Mouse (Mus musculus) cerebellum, adult 18-20 months (tissue): Measurements from ENCODE around the gene Wnt11.

ENCODE experiments used
- DNase-seq, 2 experiments: peaks; one replicate each; pipeline ENCODE4 v3.0.0; 2021

Gene Wnt11

GRCm38 (mm10) chr7:98834711-98835321, at the start of gene Wnt11:
Wnt11 (plus strand) TSS chr7:98835112.
- peak; percentile 36 to 42 for DNase-seq

- no peak for DNase-seq
Observed at GRCm38 (mm10) chr7:98786792-98787612, 47.9 kb upstream of the Wnt11 start.

DNA sequence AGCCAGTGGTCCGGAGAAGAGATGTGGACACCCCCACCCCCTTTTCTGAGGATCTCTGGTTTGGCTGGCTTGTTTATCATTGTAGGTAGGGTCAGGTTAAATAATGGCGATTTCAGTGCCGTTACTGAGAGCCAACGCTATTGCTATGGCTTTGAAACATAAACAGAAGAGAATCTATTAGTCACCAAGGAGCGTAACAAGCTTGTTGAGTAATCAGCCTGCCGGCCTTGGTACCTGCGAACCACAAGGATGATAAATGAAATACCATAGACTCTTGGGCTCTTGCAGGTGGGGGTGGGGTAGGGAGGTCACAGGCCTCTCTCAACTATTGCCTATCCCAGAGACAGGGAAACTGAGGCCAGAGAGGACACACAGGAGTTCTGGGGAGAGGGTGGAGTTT, 46.2 kb upstream of the Wnt11 start:
- no peak for DNase-seq

- no peak for DNase-seq
Observed at GRCm38 (mm10) chr7:98789121-98789520, 45.8 kb upstream of the Wnt11 start.

DNA sequence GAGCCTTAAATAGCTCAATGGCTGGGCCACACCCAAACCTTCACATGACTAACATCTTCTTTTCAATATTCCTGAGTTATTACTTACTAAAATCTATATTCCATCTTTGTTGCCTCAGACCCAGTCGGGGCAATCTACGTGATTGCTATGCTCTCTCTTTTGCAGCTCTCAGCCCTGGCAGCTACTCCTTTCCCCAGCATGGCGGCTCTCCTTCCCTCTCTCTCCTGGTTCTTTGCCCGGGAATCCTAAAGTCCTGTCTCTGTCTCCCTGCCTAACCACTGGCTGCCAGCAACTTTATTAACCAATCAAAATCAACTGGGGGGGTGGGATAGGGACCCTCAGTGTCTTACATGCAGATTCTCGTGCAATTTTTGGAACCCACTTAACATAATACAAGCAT, 43.0 kb upstream of the Wnt11 start:
- DNase-seq = no peak

- no peak for DNase-seq
Observed at GRCm38 (mm10) chr7:98793811-98794210, 41.1 kb upstream of the Wnt11 start.

- DNase-seq = no peak
Observed at GRCm38 (mm10) chr7:98794444-98794843, 40.5 kb upstream of the Wnt11 start.

DNA sequence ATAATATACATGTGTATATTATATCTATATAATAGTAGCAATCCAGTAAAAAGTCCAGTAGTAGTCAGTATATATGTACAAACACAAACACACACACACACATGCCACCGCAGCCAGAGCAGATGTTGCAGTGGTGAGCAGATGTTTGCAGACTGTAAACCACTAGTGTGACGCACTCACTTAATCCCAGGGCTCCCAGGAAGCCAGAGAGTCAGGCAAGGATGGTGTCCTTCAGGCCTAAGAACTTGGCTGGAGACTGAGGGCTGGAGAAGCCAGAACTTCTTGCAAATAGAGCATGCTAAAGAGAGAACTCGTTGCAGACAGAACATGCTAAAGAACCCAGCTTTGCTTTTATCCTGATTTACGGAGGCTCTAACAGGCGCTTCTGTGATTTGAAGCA, 39.3 kb upstream of the Wnt11 start:
- DNase-seq = no peak

- DNase-seq = no peak
Observed at GRCm38 (mm10) chr7:98797347-98798133, 37.4 kb upstream of the Wnt11 start.

GRCm38 (mm10) chr7:98798134-98798417, 36.8 kb upstream of the Wnt11 start:
- no peak for DNase-seq

DNA sequence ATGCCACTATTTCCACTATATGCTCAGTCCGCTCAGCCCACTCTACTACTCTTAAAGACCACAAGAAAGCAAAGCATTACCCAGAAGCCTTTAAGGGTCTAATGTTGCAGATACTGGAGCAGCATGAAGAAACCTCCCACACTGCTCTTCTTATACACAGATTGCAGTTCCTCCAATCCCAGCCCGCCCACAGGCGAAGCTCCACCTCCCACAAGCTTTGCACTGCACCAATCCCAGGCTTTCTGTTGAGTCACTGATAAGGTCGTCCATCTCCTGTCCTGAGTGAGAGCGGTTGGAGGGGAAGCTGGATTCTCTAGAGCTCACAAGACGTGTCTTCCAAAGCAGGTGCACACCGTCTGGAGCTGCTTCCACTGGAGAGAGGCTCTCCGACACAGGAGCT, 34.5 kb upstream of the Wnt11 start:
- no peak for DNase-seq

DNA sequence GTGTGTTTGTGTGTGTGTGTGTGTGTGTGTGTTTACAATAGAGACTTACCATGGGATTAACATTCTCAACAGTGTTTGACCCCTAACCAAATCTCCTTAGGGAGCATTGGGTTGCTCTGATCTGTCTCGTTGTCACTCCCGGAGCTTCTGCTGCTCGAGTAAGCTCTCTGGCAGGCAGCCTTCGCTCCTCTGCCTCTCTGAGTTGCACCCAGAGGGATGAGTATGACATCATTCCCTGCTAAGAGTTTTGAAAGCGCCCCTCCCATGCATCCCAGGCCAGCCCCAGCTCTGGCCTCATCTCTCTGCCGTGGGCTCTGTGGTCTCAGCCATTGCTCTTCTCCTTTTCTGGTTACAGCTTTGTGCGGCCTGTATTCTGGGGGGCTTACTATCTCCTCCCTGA, 33.8 kb upstream of the Wnt11 start:
- DNase-seq = no peak

GRCm38 (mm10) chr7:98803181-98803580, 31.7 kb upstream of the Wnt11 start:
- DNase-seq = no peak

GRCm38 (mm10) chr7:98804841-98805772, 29.8 kb upstream of the Wnt11 start:
- no peak for DNase-seq

DNA sequence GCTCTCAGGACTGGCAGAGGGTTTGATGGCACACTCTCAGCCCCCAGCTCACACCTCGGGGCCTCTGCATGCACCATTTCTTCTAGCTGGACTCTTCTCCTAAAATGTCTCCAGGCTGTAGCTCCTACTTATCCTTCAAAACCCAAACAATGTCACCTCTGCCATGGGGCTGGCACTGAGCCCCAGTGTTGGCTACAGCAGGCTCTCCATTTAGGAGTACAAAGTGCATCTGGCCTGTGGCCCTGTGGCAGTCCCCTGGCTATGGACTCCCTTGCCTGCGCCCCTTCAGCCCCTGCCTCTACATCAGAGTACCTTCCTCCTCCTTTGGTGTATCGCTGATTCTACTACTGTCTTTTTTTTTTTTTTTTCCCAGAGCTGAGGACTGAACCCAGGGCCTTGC, 28.0 kb upstream of the Wnt11 start:
- no peak for DNase-seq

GRCm38 (mm10) chr7:98809372-98809771, 25.5 kb upstream of the Wnt11 start:
- DNase-seq = no peak

DNA sequence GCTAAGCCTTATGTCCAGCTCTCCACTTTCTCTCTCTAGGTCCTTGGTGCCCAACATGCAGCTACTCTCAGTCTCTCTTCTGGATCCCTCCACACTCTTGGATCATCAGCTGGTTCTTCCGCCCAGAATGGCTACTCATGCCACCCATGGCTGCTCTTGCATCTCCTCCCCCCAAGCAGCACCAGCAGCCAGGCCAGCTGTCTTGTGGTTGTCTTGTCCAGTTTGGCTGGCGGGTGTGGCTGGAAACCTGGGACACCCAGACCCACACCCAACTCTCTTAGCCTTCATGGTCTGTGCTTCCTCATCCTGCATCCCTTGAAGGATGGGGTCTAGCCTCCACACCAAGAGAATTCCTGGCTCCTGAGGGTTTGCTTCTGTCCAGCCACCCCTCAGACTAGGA, 24.3 kb upstream of the Wnt11 start:
- DNase-seq = no peak

DNA sequence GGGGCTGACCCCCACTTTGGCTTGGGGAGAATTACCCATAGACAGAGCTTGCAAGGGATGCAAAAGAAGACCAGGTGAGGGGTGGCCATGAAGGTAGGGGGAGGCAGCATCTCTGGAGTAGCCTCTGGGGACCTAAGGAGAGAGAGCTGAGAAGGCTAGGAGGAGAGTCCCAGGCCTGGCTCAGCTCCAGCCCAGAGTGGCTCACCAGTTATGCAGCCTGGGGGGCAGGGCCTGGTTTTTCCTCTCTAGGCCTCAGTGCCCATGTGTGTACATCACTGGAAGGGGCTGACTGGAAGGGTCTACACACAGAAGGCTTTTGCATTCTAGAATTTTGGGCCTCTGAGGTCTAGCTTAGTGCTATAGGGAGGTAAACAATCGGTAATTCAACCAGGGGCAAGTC, 14.4 kb upstream of the Wnt11 start:
- no peak for DNase-seq

DNA sequence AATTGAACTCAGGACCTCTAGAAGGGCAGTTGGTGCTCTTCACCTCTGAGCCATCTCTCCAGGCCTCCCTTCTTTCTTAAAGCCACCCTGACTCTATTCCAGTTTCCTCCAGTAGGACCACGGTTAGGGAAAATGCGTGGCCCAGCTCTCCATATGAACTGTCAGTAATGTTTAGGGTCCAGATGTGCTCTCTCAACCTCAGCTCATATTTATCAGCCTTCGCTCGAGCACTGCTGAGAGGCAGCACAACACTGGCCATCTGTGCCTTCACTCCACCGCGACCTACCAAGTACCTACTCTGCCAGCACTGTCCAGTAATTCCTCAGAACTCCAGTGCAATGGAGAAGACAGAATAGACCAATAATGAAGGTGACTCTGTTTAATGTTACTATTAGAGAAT, 12.0 kb upstream of the Wnt11 start:
- no peak for DNase-seq

DNA sequence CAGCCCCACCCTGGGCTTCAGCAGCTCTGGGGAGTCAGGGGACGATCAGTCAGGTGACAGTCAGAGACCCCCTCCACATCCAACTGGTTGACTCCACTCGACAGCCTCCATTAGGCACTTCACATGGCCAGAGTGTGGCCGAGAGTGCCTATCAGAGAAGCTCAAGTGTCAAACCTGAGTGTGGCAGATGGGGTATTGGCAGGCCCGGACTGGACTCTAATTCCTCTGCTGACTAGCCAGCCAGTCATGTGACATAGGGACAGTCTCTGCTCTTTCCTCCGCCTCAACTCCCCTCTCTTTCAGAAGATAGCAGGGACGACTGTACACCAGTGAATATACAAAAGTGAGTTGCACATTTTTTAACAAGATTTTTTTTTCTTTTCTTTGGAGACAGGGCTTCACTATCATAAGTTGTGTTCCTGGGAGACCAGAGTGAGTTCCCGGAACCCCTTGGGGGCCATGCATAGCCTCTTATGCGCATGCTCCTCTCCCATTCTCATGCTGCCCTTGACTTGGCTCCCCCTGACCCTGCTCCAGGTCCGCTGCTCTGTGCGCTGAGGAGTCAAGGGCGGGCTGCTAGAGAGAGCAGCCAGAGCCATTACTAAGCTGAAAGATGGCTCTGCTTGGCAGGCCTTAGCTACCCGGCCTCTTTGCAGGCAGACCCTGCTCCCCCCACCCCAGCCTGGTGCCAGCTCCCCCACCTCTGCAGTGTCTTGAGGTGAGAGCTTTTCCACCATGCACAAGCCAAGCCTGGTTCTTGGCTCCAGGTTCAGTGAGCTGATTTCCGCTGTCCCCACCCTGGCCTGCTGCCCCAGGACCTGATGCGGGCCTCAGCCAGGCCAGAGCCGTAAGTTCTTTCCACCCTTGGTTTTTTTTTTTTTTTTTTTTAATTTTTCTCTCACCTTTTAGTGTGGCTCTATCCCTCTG, 10.8 kb upstream of the Wnt11 start:
- DNase-seq = no peak

GRCm38 (mm10) chr7:98828052-98828451, 6.9 kb upstream of the Wnt11 start:
- no peak for DNase-seq

GRCm38 (mm10) chr7:98828876-98829275, 6.0 kb upstream of the Wnt11 start:
- no peak for DNase-seq
